Mouse (Mus musculus) megakaryocyte progenitor cell, adult 5-6 weeks (primary cell): ENCODE results near the gene Slc38a1. TPM values are rescaled to one million over a fixed set of nuclear protein-coding genes. Genes with fewer than 3 reads are reported as not detected.

Experiments used
- ATAC-seq: replicated peaks from 2 replicates; pipeline ENCODE4 v1.8.0; 2016; ENCODE audit warnings: mild to moderate bottlenecking, moderate TSS enrichment, inconsistent platforms; ENCODE audit not compliant: poor library complexity
- total RNA-seq, 2 experiments: library from RNA; stranded (forward) in 1 of 2; stranded (reverse) in 1 of 2; fragments of 157-497, 149-512 nt in 1 of 2; fragments of 200-1000 nt in 1 of 2; gene quantifications; 2 replicates each; pipeline versions ENCODE4 v1.2.3 to v1.2.4; 2015 to 2017

Slc38a1 gene
- total RNA-seq (2015) (94.0 and 107 TPM in 2 replicates), total RNA-seq (2017) (53.2 and 63.8 TPM in 2 replicates)

- peak; percentile 26 for ATAC-seq
These were observed at the start of gene Slc38a1 for GRCm38 (mm10) chr15:96642436-96643405. TSS of gene Slc38a1 (minus strand) at chr15:96642913.

GRCm38 (mm10) chr15:96692401-96692800 is 49.7 kb upstream of the Slc38a1 start:
- ATAC-seq, result no peak

- no peak for ATAC-seq
These were observed 48.7 kb upstream of the Slc38a1 start for GRCm38 (mm10) chr15:96691381-96691780.

- ATAC-seq, result peak; percentile 32
These were observed 48.1 kb upstream of the Slc38a1 start for GRCm38 (mm10) chr15:96690829-96691228.

- no peak for ATAC-seq
These were observed 47.2 kb upstream of the Slc38a1 start for GRCm38 (mm10) chr15:96689919-96690318.

GRCm38 (mm10) chr15:96688784-96689318 is 46.1 kb upstream of the Slc38a1 start:
- no peak for ATAC-seq

- ATAC-seq, result no peak
These were observed 45.3 kb upstream of the Slc38a1 start for GRCm38 (mm10) chr15:96688036-96688435.

- no peak for ATAC-seq
These were observed 44.7 kb upstream of the Slc38a1 start for GRCm38 (mm10) chr15:96687366-96687765.

GRCm38 (mm10) chr15:96686201-96687159 is 43.8 kb upstream of the Slc38a1 start:
- ATAC-seq, result no peak

- ATAC-seq, result peak; percentile 21; the same call in 1 of the 2 replicates
These were observed 42.6 kb upstream of the Slc38a1 start for GRCm38 (mm10) chr15:96685273-96685672.

- ATAC-seq, result peak; percentile 56
These were observed 41.6 kb upstream of the Slc38a1 start for GRCm38 (mm10) chr15:96684132-96684830.

- no peak for ATAC-seq
These were observed 36.4 kb upstream of the Slc38a1 start for GRCm38 (mm10) chr15:96678871-96679773.

GRCm38 (mm10) chr15:96676518-96676917 is 33.8 kb upstream of the Slc38a1 start:
- no peak for ATAC-seq

GRCm38 (mm10) chr15:96675744-96676143 is 33.0 kb upstream of the Slc38a1 start:
- no peak for ATAC-seq

GRCm38 (mm10) chr15:96675055-96675454 is 32.3 kb upstream of the Slc38a1 start:
- ATAC-seq, result no peak

GRCm38 (mm10) chr15:96674089-96674488 is 31.4 kb upstream of the Slc38a1 start:
- no peak for ATAC-seq

GRCm38 (mm10) chr15:96669721-96670120 is 27.0 kb upstream of the Slc38a1 start:
- no peak; the same call in 1 of the 2 replicates for ATAC-seq

GRCm38 (mm10) chr15:96666663-96667062 is 23.9 kb upstream of the Slc38a1 start:
- ATAC-seq, result peak; percentile 91

- peak; percentile 90 for ATAC-seq
These were observed 23.2 kb upstream of the Slc38a1 start for GRCm38 (mm10) chr15:96665889-96666288.
